Mouse (Mus musculus) heart, postnatal 0 days (tissue): Measurements from ENCODE around the gene Gm20696.

Experiments used
- CTCF ChIP-seq: IDR thresholded peaks from 2 replicates; pipeline ENCODE4 v1.5.1; 2016; ENCODE audit warnings: antibody characterized with exemption, control low read depth, low read depth
- EP300 ChIP-seq: IDR thresholded peaks from 2 replicates; pipeline ENCODE4 v1.6.1; 2016; ENCODE audit warnings: antibody characterized with exemption, low read depth

GRCm38 (mm10) chr6:99623641-99624040 lies 43.0 kb downstream of the Gm20696 start:
- TF ChIP-seq EP300 (no peak), CTCF (peak; percentile 62)
